Mouse (Mus musculus) testis, adult 2 months (tissue): ENCODE data around the gene Sema4d. TPM values are rescaled to one million over a fixed set of nuclear protein-coding genes. Genes with fewer than 3 reads are reported as not detected.

Source experiments
- H3K27ac ChIP-seq: fragments of 200-500 bp; 2 replicates; pipeline ENCODE4 v1.5.1; 2012; ENCODE audit warnings: low read depth, low read length; ENCODE audit not compliant: control insufficient read depth, insufficient read depth
- H3K27me3 ChIP-seq: fragments of 200-500 bp; 2 replicates; pipeline ENCODE4 v1.6.1; 2012; ENCODE audit warnings: mild to moderate bottlenecking, low read length, moderate library complexity; ENCODE audit not compliant: control insufficient read depth, insufficient read depth
- H3K36me3 ChIP-seq: fragments of 200-500 bp; 2 replicates; pipeline ENCODE4 v1.6.1; 2012; ENCODE audit warnings: mild to moderate bottlenecking, low read length; ENCODE audit not compliant: control insufficient read depth, insufficient read depth
- H3K4me1 ChIP-seq: fragments of 200-500 bp; 2 replicates; pipeline ENCODE4 v1.6.1; 2012; ENCODE audit warnings: low read length; ENCODE audit not compliant: control insufficient read depth, insufficient read depth
- H3K4me3 ChIP-seq: fragments of 200-500 bp; 2 replicates; pipeline ENCODE4 v1.5.1; 2012; ENCODE audit warnings: low read depth, mild to moderate bottlenecking, low read length, moderate library complexity, mixed read lengths; ENCODE audit not compliant: control insufficient read depth
- CTCF ChIP-seq: fragments of 200-500 bp; IDR thresholded peaks from 2 replicates; pipeline ENCODE4 v1.5.1; 2012; ENCODE audit warnings: low read depth, mild to moderate bottlenecking, inconsistent platforms, low read length, moderate library complexity; ENCODE audit not compliant: control insufficient read depth, insufficient read depth, insufficient replicate concordance
- POLR2A ChIP-seq: fragments of 200-500 bp; IDR thresholded peaks from 2 replicates; pipeline ENCODE4 v1.6.1; 2012; ENCODE audit warnings: low read depth, mild to moderate bottlenecking, inconsistent platforms, low read length, moderate library complexity; ENCODE audit not compliant: control insufficient read depth
- polyA plus RNA-seq: library from polyadenylated mRNA; depleted of rRNA; stranded (reverse); fragments of >200 nt; gene quantifications from 2 replicates; pipeline ENCODE4 v1.2.3, GENCODE M21; 2012

The Sema4d gene
- polyA plus RNA-seq, 1 experiment, result 1.4 TPM

- Histone ChIP-seq H3K4me3 (no peak overlapping the region), H3K27me3 (no peaks in the 10 kb centered on the region), H3K27ac (no peak overlapping the region), H3K4me1 (no peaks in the 10 kb centered on the region), H3K36me3 (no peaks in the 10 kb centered on the region)
- no peak for TF ChIP-seq CTCF
- TF ChIP-seq POLR2A, result no peak
These were observed 66.2 kb downstream of the Sema4d start for GRCm38 (mm10) chr13:51727364-51727763.

DNA sequence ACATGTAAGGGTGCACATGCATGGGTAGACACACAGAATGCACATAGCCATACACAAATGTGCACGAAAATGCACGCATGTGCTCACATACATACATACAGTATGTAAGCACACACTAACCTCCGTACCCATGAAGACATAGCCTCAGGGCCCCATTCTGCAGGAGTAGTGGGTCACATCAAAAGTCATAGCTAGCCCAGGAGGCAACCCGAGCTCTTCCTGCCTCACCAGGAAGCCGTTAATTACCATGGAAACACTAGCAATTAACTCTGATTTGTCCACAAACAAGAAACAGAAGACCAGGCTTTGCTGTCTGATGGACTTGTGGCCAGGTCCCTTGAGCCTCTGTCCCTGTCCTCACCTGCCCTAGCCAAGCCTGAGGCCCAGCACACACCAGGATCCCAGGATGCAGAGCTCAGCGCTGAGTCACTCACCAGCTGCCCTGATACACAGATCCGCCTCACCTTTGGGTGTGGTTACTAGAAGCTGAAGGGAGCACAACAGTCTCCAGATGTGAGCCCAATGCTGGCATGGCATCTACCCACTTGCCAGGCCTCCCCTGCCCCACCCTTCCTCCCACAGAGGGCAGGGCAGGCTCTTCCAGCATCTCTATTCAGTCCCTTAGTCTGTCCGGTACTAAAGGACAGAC, 67.5 kb downstream of the Sema4d start:
- Histone ChIP-seq H3K4me1 (no peaks in the 10 kb centered on the region), H3K36me3 (no peaks in the 10 kb centered on the region), H3K27ac (no peak overlapping the region), H3K4me3 (no peak overlapping the region), H3K27me3 (no peaks in the 10 kb centered on the region)
- TF ChIP-seq POLR2A (no peak), CTCF (no peak)

- no peak for TF ChIP-seq POLR2A
- TF ChIP-seq CTCF, result no peak
- H3K36me3 ChIP-seq, result no peaks in the 10 kb centered on the region
- no peak overlapping the region for H3K27ac ChIP-seq
- H3K27me3 ChIP-seq, result no peaks in the 10 kb centered on the region
- H3K4me1 ChIP-seq, result no peaks in the 10 kb centered on the region
- no peak overlapping the region for H3K4me3 ChIP-seq
These were observed 68.1 kb downstream of the Sema4d start for GRCm38 (mm10) chr13:51725446-51725845.

DNA sequence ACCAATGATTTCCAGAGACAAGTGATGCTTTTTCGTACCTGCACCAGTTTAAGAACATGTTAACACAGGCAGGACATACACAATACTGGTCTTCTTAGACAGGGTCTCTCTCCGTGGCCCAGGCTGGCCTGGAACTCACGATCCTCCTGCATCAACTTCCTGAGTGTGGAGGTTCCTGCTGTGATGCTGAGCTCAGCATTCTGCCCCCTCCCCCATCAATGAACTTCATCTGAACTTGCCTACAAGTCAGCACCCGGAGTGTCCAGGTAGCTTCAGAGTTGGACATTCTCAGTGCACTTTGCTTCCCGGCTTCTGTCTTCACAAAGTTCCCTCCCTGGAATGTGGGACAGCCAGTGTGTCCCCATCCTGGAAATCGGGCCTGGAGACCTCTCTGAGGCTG, 69.0 kb downstream of the Sema4d start:
- no peaks in the 10 kb centered on the region for H3K36me3 ChIP-seq
- H3K4me1 ChIP-seq, result no peaks in the 10 kb centered on the region
- H3K27me3 ChIP-seq, result no peaks in the 10 kb centered on the region
- TF ChIP-seq POLR2A (no peak), CTCF (no peak)
- H3K4me3 ChIP-seq, result no peak overlapping the region
- no peak overlapping the region for H3K27ac ChIP-seq

GRCm38 (mm10) chr13:51723114-51723513, 70.4 kb downstream of the Sema4d start:
- no peak for TF ChIP-seq CTCF
- no peak for TF ChIP-seq POLR2A
- H3K27me3 ChIP-seq, result no peaks in the 10 kb centered on the region

DNA sequence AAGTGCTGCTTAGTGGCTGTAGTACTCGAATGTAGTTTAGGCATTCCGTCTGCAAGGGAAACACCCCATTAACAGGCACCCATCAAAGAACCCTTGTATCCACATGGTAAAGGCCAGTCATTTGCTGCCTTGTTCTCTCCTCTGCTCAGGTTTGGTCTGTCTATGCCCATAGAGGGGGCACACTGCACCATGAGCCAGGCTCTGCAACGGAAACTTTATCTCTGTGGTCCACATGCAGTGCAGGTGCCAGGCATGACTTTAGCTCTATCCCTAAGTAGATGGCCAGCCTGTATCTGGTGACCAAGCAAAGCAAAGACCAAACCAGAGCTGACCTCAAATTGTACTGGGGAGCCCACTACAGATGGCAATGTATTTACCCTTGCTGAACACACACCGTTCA, 73.0 kb downstream of the Sema4d start:
- no peaks in the 10 kb centered on the region for H3K4me1 ChIP-seq
- no peak for TF ChIP-seq POLR2A
- no peak for TF ChIP-seq CTCF
- H3K27ac ChIP-seq, result no peak overlapping the region
- no peaks in the 10 kb centered on the region for H3K36me3 ChIP-seq
- H3K4me3 ChIP-seq, result no peak overlapping the region
- no peaks in the 10 kb centered on the region for H3K27me3 ChIP-seq

More at GRCm38 (mm10) chr13:51723114-51723513, 70.4 kb downstream of the Sema4d start:
- Histone ChIP-seq H3K4me3 (no peak overlapping the region), H3K27ac (no peak overlapping the region), H3K4me1 (no peaks in the 10 kb centered on the region), H3K36me3 (no peaks in the 10 kb centered on the region)

GRCm38 (mm10) chr13:51719256-51719655, 74.3 kb downstream of the Sema4d start:
- H3K4me3 ChIP-seq, result no peak overlapping the region
- no peaks in the 10 kb centered on the region for H3K27me3 ChIP-seq
- H3K36me3 ChIP-seq, result no peaks in the 10 kb centered on the region
- no peak for TF ChIP-seq POLR2A
- no peak for TF ChIP-seq CTCF
- H3K4me1 ChIP-seq, result no peaks in the 10 kb centered on the region
- H3K27ac ChIP-seq, result no peak overlapping the region
